Mouse (Mus musculus): ENCODE data around the gene Iars.
"Not testable (repeated sequence)": the region's sequence is repeated elsewhere in the genome, so short reads cannot be mapped to it uniquely, and the experiment has no call there.

The Iars gene

GRCm38 (mm10) chr13:49719310-49719709, 37.4 kb downstream of the Iars start:
- in situ Hi-C loops (cut with MboI, MseI) = loop anchor here (5.0 to 25.0 kb wide), 2 partner anchors 62 to 807 kb away; no protein-coding TSS in a partner anchor

GRCm38 (mm10) chr13:49736430-49736829, 54.5 kb downstream of the Iars start:
- in situ Hi-C loops (cut with MboI, MseI) = no loop called here

- in situ Hi-C loops (cut with MboI, MseI) = no loop called here
Observed at GRCm38 (mm10) chr13:49738011-49738410, 56.1 kb downstream of the Iars start.

DNA sequence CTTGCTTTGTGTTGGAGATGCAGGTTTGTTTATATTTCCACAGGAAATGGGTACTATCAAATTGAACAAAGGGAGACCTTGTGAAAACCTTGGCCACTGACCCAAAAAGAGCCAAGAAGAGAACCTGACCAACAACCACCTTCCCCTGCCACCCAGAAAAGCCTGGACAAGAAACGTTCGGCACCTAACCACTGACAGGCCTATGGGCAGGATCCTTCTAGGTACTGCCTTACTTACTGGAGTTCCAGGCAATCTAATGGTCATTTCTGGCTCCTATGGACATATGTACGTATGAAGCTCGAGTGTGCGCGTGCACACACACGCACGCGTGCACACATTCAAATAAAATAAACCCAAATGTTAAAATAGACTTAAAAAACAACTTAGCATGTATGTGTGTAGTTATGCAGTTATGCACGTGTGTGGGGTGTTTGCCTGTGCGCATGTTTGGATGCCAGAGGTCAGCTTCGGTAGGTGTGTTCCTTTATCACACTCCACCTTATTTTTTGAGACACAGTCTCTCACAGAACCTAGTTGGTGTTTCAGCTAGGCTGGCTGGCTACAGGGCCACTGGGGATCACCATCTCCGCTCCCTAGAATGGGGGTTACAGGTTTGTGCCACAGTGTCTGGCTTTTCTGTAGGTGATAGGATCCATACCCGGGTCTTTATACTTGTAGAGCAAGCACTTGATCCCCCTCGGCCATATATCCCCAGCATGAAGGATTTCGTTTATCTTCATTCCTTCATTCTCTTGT, 59.6 kb downstream of the Iars start:
- in situ Hi-C loops (cut with MboI, MseI) = no loop called here

GRCm38 (mm10) chr13:49756591-49756990, 74.7 kb downstream of the Iars start:
- in situ Hi-C loops (cut with MboI, MseI) = no loop called here

DNA sequence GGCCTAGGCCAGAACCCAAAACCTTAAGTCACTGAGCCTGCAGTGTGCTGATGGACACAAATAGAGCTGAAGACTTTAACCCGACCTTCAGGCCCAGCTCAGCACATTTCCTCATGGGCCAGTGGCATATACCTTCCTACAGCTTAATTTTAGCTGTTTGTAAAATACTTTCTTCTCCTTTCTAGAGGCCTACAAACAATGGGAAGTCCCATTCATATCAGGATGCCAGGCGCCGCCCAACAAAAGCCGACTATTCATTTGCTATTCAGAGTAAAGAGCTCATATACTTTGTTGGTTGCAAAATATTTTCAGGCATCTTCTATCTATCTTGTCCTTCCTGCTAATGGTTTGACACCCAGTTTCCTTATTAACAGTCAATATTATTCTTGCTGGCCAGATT, 76.1 kb downstream of the Iars start:
- in situ Hi-C loops (cut with MboI, MseI) = no loop called here

DNA sequence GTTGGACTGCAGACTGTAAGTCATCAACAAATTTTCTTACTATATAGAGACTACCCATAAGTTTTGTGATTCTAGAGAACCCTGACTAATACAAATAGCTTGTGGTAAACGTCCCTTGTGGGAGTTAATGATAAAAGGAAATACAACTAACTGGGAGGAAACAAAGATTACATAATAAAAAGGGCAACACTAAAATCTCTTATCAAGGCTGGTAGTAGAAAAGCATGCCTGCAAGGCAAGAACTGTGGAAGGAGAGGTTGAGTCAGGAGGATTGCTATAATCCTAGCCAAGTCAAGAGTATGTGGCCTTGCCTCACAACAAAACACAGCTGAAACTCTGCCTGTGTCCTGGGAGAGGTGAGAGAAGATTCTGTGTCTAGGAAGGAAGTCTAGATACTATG, 78.8 kb downstream of the Iars start:
- in situ Hi-C loops (cut with MboI, MseI) = no loop called here

GRCm38 (mm10) chr13:49762208-49762607, 80.3 kb downstream of the Iars start:
- in situ Hi-C loops (cut with MboI, MseI) = no loop called here

GRCm38 (mm10) chr13:49765306-49765705, 83.4 kb downstream of the Iars start:
- in situ Hi-C loops (cut with MboI, MseI) = no loop called here

DNA sequence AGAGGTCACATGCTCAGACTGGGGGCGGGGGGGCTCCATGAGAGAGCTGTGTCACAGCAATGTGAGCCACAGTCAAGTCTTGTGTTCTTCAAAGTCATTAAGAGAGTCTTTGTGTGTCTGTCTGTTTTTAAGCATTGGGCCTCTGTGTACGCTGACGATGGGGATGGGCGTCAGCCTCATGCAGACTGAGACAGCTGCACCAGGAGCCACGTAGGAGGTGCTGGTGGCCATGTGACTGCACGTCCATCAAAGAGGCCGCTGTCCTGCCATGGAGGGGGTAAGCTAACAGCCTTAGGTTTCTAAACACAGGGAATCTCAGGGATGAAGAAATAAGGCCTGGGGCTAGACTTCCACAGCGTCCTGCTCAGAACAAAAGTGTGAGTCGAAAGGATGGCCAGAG, 84.4 kb downstream of the Iars start:
- in situ Hi-C loops (cut with MboI, MseI) = no loop called here

DNA sequence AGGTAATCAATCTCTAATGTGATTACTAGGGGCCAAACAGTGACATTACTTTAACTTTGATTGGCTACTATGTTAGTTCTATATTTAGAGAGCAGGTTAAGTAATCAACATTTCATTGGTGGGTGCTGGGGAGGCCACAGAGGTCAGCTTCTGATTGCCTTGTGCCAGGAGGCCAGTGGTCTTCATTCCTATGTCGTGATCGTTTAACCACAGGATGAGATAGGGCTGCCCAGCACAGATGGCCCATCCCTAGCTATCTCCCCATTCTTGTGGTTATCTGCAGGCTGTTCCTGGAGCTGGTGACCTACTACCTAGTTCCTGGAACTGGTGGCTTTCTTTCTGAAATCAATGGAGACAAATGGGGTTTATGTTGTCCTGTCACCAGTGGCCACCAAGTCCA, 86.1 kb downstream of the Iars start:
- in situ Hi-C loops (cut with MboI, MseI) = no loop called here

DNA sequence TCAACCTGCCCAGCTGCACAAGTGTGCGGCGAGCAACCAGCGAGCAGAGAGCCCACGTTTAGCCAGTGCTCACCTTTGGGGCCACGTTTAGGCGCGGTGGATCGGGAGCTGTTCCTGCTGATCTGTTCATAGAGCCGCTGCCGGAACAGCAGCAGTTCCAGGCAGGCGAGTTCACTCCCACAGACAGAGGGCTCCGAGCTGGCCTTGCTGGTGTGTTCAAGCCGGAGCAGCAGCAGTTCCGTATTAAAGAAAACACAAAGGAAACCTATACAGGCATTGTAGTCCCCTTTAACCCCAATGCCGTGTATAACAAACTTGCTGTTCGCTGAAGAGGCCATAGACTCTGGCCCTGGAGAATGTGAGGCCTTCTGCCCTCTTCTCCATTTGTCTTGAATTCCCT, 87.2 kb downstream of the Iars start:
- in situ Hi-C loops (cut with MboI, MseI) = no loop called here

DNA sequence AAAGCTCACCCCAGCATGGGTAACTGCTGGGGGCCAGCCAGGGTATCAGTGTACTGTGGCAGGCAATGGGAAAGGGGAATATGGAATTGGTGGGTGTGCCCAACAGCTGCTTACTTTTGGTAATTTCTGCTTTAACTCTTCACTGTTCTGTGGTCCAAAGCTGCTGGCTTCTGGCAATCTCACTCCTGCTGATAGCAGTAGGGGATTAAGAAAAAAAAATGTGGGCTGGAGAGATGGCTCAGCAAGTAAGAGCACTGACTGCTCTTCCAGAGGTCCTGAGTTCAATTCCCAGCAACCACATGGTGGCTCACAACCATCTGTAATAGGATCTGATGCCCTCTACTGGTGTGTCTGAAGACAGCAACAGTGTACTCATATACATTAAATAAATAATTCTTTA, 89.6 kb downstream of the Iars start:
- in situ Hi-C loops (cut with MboI, MseI) = not testable (repeated sequence)
